Mouse (Mus musculus): ENCODE results near the gene Arhgap27.

- TF ChIP-seq POLR2A (IDR thresholded peaks at IDR 0.05; ENCODE audit: insufficient read depth, low read length) (no peak), CTCF (IDR thresholded peaks at IDR 0.05; ENCODE audit: low read depth, low read length) (no peak)
These were observed 27.9 kb downstream of the Arhgap27 start for GRCm38 (mm10) chr11:103335561-103335960.
